Mouse (Mus musculus) gastrocnemius, postnatal 36 days (tissue): ENCODE data around the gene Ubd. TPM values are rescaled to one million over a fixed set of nuclear protein-coding genes. Genes with fewer than 3 reads are reported as not detected.

ENCODE experiments used
- total RNA-seq, 2 experiments: library from RNA; stranded (reverse); gene quantifications; 2 replicates each; pipeline ENCODE4 v1.2.3; 2021

Gene Ubd
- total RNA-seq, 2 experiments from 2014 or later = 0.28 TPM; not detected in 1

Other genes starting within 250 kb of the Ubd start
- 10 to 100 TPM; 48.0 to 56.2 TPM for gene Ppp1r11, start 242.2 kb upstream of the Ubd start, total RNA-seq
- gene Znrd1, start 235.3 kb upstream of the Ubd start, total RNA-seq = 10 to 100 TPM; 16.1 to 17.7 TPM
- 10 to 100 TPM; 16.1 to 17.2 TPM for gene Znrd1as, start 235.3 kb upstream of the Ubd start, total RNA-seq
- gene 2410137M14Rik, start 212.7 kb upstream of the Ubd start, total RNA-seq = not detected
- under 1 TPM in 1 of 2 experiments, not detected in 1; 0.10 TPM for gene H2-M5, start 204.4 kb upstream of the Ubd start, total RNA-seq
- under 1 TPM; 0.23 to 0.59 TPM for gene Zfp57, start 192.7 kb upstream of the Ubd start, total RNA-seq
- not detected for gene Mog, start 170.5 kb upstream of the Ubd start, total RNA-seq
- 1 to 10 TPM; 8.0 to 8.1 TPM for gene Gabbr1, start 147.9 kb upstream of the Ubd start, total RNA-seq
- not detected for gene Olfr90, start 105.4 kb upstream of the Ubd start, total RNA-seq
- gene Olfr91, start 95.6 kb upstream of the Ubd start, total RNA-seq = not detected
- gene Olfr92, start 73.8 kb upstream of the Ubd start, total RNA-seq = not detected
- not detected for gene Olfr93, start 32.4 kb upstream of the Ubd start, total RNA-seq
- not detected for gene Olfr94, start 7.1 kb downstream of the Ubd start, total RNA-seq
- not detected for gene Olfr95, start 19.2 kb downstream of the Ubd start, total RNA-seq
- gene Olfr96, start 26.3 kb downstream of the Ubd start, total RNA-seq = not detected
- not detected for gene Olfr97, start 43.4 kb downstream of the Ubd start, total RNA-seq
- gene Olfr98, start 69.9 kb downstream of the Ubd start, total RNA-seq = not detected
- under 1 TPM; 0.81 to 0.94 TPM for gene H2-M3, start 76.3 kb downstream of the Ubd start, total RNA-seq
- not detected for gene Olfr99, start 89.6 kb downstream of the Ubd start, total RNA-seq
- gene Olfr101, start 110.4 kb downstream of the Ubd start, total RNA-seq = not detected
- gene Olfr102, start 123.2 kb downstream of the Ubd start, total RNA-seq = not detected
- not detected for gene Olfr103, start 145.8 kb downstream of the Ubd start, total RNA-seq
- gene Olfr104-ps, start 165.7 kb downstream of the Ubd start, total RNA-seq = not detected
- gene Olfr105-ps, start 185.1 kb downstream of the Ubd start, total RNA-seq = not detected
- gene Olfr106-ps, start 196.5 kb downstream of the Ubd start, total RNA-seq = not detected
- gene Olfr107, start 205.3 kb downstream of the Ubd start, total RNA-seq = not detected